Mouse (Mus musculus) limb, embryonic 14.5 days (tissue): Measurements from ENCODE around the gene Ccdc121. TPM values are rescaled to one million over a fixed set of nuclear protein-coding genes. Genes with fewer than 3 reads are reported as not detected.

Source experiments
- ATAC-seq: fragments of 200-750 bp; cut with Nextera tagmentation; 2 replicates; pipeline ENCODE4 v1.8.0; 2017; ENCODE audit warnings: low read depth, moderate number of reproducible peaks, moderate TSS enrichment; ENCODE audit not compliant: low FRiP score
- DNase-seq: peaks from one replicate; pipeline ENCODE4 v3.0.0-alpha.2; 2015; ENCODE audit warnings: low spot score
- H3K27ac ChIP-seq: fragments of 300-500 bp; sonication (generic); replicated peaks from 2 replicates; pipeline ENCODE4 v1.5.1; 2014; ENCODE audit warnings: low read depth, mild to moderate bottlenecking, low read length, moderate library complexity, mixed read lengths
- H3K27me3 ChIP-seq: fragments of 300-500 bp; sonication (generic); 2 replicates; pipeline ENCODE4 v1.6.1; 2014; ENCODE audit warnings: low read length, mixed read lengths; ENCODE audit not compliant: control insufficient read depth, insufficient read depth
- H3K36me3 ChIP-seq: fragments of 300-500 bp; sonication (generic); 2 replicates; pipeline ENCODE4 v1.6.1; 2014; ENCODE audit warnings: mild to moderate bottlenecking, low read length, moderate library complexity, mixed read lengths; ENCODE audit not compliant: control insufficient read depth, insufficient read depth
- H3K4me1 ChIP-seq: fragments of 300-500 bp; sonication (generic); 2 replicates; pipeline ENCODE4 v1.6.1; 2014; ENCODE audit warnings: antibody characterized with exemption, low read length, mixed read lengths; ENCODE audit not compliant: control insufficient read depth, insufficient read depth
- H3K4me2 ChIP-seq: fragments of 300-500 bp; sonication (generic); replicated peaks from 2 replicates; pipeline ENCODE4 v1.6.1; 2014; ENCODE audit warnings: low read depth, mild to moderate bottlenecking, low read length, moderate library complexity; ENCODE audit not compliant: severe bottlenecking
- H3K4me3 ChIP-seq: fragments of 300-500 bp; sonication (generic); replicated peaks from 2 replicates; pipeline ENCODE4 v1.5.1; 2014; ENCODE audit warnings: low read length
- H3K9ac ChIP-seq: fragments of 300-500 bp; sonication (generic); 2 replicates; pipeline ENCODE4 v1.6.1; 2014; ENCODE audit warnings: mild to moderate bottlenecking, low read depth, low read length, moderate library complexity; ENCODE audit not compliant: severe bottlenecking
- H3K9me3 ChIP-seq: fragments of 300-500 bp; sonication (generic); 2 replicates; pipeline ENCODE4 v1.6.1; 2016; ENCODE audit warnings: low read length; ENCODE audit not compliant: control insufficient read depth
- POLR2A ChIP-seq: fragments of 200-500 bp; IDR thresholded peaks from 2 replicates; pipeline ENCODE4 v1.8.0; 2012; ENCODE audit warnings: inconsistent platforms, mild to moderate bottlenecking, moderate library complexity, borderline replicate concordance; ENCODE audit not compliant: insufficient read depth, insufficient read length; ENCODE audit errors: extremely low read depth
- WGBS: fragments of 180-500 bp; shearing (Covaris S2); extraction: QIAGEN DNeasy Blood & Tissue Kit; methylation state at CpG from one replicate; pipeline ENCODE4 v1.1.7; 2014; 5-methylcytosine and 5-hydroxymethylcytosine counted together
- polyA plus RNA-seq, 2 experiments: library from polyadenylated mRNA; depleted of rRNA in 1 of 2; stranded (reverse) in 1 of 2; unstranded in 1 of 2; fragments of >200 nt; fragmentation: Nextera tagmentation in 1 of 2; extraction: Ambion mirVana in 1 of 2; gene quantifications; 2 replicates each; pipeline versions ENCODE4 v1.2.1 to v1.2.3; 2012 to 2014

Gene Ccdc121
- polyA plus RNA-seq, 2 experiments, result 0.11 to 0.43 TPM

DNA sequence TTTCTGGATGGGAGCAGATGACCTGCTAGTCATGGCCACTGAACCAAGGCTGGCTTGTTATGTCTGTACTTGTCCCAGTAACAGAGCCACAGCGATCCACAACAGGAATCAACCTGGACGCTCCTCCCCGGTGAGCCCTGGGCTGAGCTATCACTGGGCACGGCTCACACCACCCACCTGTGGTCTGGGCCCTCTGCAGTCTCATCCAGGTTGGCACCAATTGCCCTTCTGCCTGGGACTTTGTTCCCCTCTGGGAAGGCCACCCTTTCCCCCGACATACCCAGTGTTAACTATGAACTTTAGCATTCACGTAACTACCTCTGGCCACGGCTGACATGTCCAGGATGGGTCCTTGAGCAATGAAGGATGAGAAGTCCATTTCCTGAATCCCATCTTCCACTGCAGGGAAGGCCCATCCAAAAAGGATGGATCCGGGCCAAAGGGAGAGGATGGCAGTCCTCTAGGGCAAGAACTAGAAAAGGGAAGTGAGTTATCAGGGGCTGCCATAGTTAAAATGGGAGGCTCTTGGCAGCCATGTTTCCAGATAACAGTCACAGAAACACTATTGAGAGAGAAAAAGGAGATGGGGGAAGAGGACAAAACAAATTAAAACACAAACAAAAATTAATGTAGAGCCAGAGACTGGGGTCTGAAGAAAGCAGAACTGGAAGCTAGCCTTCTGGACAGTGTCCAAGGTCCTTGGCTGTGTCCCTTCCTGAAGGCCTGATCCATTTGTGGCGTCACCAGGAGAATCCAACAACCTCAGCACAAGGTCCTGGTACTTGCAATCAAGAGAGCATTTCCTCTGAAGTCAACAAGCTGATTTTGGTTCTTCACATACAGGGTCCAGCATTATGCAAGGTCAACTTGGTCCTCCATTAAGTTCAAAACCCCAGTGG, 26.6 kb upstream of the Ccdc121 start:
- Histone ChIP-seq H3K9me3 (no peaks in the 10 kb centered on the region), H3K4me3 (no peak overlapping the region), H3K4me1 (peaks cover 28% of the 10 kb centered on the region), H3K9ac (no peak overlapping the region), H3K27ac (no peak overlapping the region), H3K27me3 (no peaks in the 10 kb centered on the region), H3K4me2 (no peak overlapping the region), H3K36me3 (no peaks in the 10 kb centered on the region)
- WGBS, result 91% methylated on average over 9 of the region's 9 CpGs
- no peak for TF ChIP-seq POLR2A
- DNase-seq, result no peak
- no peak for ATAC-seq

GRCm38 (mm10) chr1:181535165-181535873, 24.1 kb upstream of the Ccdc121 start:
- Histone ChIP-seq H3K27me3 (no peaks in the 10 kb centered on the region), H3K36me3 (no peaks in the 10 kb centered on the region), H3K4me2 (no peak overlapping the region), H3K9me3 (no peaks in the 10 kb centered on the region), H3K9ac (no peak overlapping the region), H3K27ac (peak overlapping the region; percentile 59), H3K4me1 (peaks cover 20% of the 10 kb centered on the region), H3K4me3 (no peak overlapping the region)
- no peak for TF ChIP-seq POLR2A
- 43% methylated on average over 10 of the region's 10 CpGs for WGBS
- ATAC-seq, result peak; percentile 66
- DNase-seq, result peak; percentile 72

DNA sequence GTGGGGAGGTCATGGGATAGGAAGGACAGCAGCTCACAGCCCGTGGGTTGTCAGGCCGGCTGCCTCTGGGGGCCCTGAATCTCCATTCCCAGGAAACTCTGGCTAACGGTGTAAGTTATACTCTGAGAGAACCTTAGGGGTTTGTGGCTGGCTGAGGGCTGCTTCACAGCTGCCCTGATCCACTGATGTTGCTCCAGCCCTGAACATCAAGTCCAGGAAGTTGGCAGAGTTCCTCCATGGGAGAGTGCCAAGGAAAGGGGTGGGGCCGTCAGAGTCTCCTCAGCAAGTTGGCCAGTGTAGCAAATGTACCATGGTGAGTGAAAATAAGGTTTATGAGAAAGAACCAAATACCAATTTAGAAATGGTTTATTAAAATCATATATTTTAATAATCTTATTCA, 18.1 kb upstream of the Ccdc121 start:
- no peaks in the 10 kb centered on the region for H3K27me3 ChIP-seq
- no peak overlapping the region for H3K9ac ChIP-seq
- no peaks in the 10 kb centered on the region for H3K9me3 ChIP-seq
- peak overlapping the region; percentile 76 for H3K27ac ChIP-seq
- no peaks in the 10 kb centered on the region for H3K36me3 ChIP-seq
- no peak for TF ChIP-seq POLR2A
- WGBS, result 24% methylated on average over 4 of the region's 4 CpGs
- ATAC-seq (peak; percentile 76), DNase-seq (peak; percentile 89)
- peaks cover 33% of the 10 kb centered on the region for H3K4me1 ChIP-seq
- no peak overlapping the region for H3K4me2 ChIP-seq
- H3K4me3 ChIP-seq, result no peak overlapping the region

DNA sequence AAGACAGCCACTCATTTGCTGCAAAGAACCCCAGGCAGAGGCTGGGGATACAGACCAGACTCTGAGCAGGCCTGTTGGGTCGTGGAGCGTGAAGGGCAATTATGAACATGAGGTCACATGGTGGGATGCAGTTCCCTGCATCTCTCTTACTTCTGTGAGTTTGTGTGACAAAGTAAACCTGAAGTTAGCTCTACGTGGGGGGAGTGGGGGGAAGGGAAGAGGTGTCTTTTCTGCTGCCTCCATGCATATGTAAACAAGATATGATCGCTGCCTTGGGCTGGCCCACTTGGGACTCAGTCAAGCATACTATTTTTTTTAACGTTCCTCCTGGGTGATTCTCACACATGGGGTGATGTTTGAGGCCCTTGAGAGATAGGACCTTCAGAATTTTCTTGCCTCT, 14.7 kb upstream of the Ccdc121 start:
- Histone ChIP-seq H3K4me2 (no peak overlapping the region), H3K9me3 (no peaks in the 10 kb centered on the region), H3K9ac (no peak overlapping the region), H3K4me1 (peaks cover 30% of the 10 kb centered on the region), H3K27ac (no peak overlapping the region), H3K27me3 (no peaks in the 10 kb centered on the region), H3K4me3 (no peak overlapping the region), H3K36me3 (no peaks in the 10 kb centered on the region)
- WGBS, result 55% methylated on average over 5 of the region's 5 CpGs
- ATAC-seq, result no peak
- DNase-seq, result no peak
- no peak for TF ChIP-seq POLR2A

GRCm38 (mm10) chr1:181523831-181524230, 12.6 kb upstream of the Ccdc121 start:
- Histone ChIP-seq H3K27ac (no peak overlapping the region), H3K36me3 (no peaks in the 10 kb centered on the region), H3K4me1 (peaks cover 20% of the 10 kb centered on the region), H3K9me3 (no peaks in the 10 kb centered on the region), H3K27me3 (no peaks in the 10 kb centered on the region), H3K4me2 (no peak overlapping the region), H3K9ac (no peak overlapping the region), H3K4me3 (no peak overlapping the region)
- 78% methylated on average over 5 of the region's 5 CpGs for WGBS
- no peak for ATAC-seq
- no peak for DNase-seq
- no peak for TF ChIP-seq POLR2A
